Mouse (Mus musculus) embryonic facial prominence, embryonic 15.5 days (tissue): ENCODE measurements around the gene Adamts2. TPM values are rescaled to one million over a fixed set of nuclear protein-coding genes. Genes with fewer than 3 reads are reported as not detected.

ENCODE experiments used
- ATAC-seq: fragments of 200-750 bp; cut with Nextera tagmentation; 2 replicates; pipeline ENCODE4 v1.8.0; 2017; ENCODE audit warnings: low read depth, moderate TSS enrichment; ENCODE audit not compliant: insufficient number of reproducible peaks, low FRiP score, low TSS enrichment
- H3K27ac ChIP-seq: fragments of 300-500 bp; sonication (generic); replicated peaks from 2 replicates; pipeline ENCODE4 v1.5.1; 2015; ENCODE audit warnings: mild to moderate bottlenecking, inconsistent platforms
- H3K27me3 ChIP-seq: fragments of 300-500 bp; sonication (generic); 2 replicates; pipeline ENCODE4 v1.6.1; 2015; ENCODE audit warnings: inconsistent platforms
- H3K36me3 ChIP-seq: fragments of 300-500 bp; sonication (generic); 2 replicates; pipeline ENCODE4 v1.6.1; 2015; ENCODE audit warnings: mild to moderate bottlenecking, inconsistent platforms
- H3K4me1 ChIP-seq: fragments of 300-500 bp; sonication (generic); 2 replicates; pipeline ENCODE4 v1.6.1; 2015; ENCODE audit warnings: inconsistent platforms
- H3K4me2 ChIP-seq: fragments of 300-500 bp; sonication (generic); replicated peaks from 2 replicates; pipeline ENCODE4 v1.6.1; 2015; ENCODE audit warnings: mild to moderate bottlenecking, inconsistent platforms
- H3K4me3 ChIP-seq: fragments of 300-500 bp; sonication (generic); replicated peaks from 2 replicates; pipeline ENCODE4 v1.5.1; 2015; ENCODE audit warnings: mild to moderate bottlenecking, inconsistent platforms
- H3K9ac ChIP-seq: fragments of 300-500 bp; sonication (generic); 2 replicates; pipeline ENCODE4 v1.6.1; 2015; ENCODE audit warnings: inconsistent platforms
- H3K9me3 ChIP-seq: fragments of 300-500 bp; sonication (generic); replicated peaks from 2 replicates; pipeline ENCODE4 v1.6.1; 2016; ENCODE audit warnings: inconsistent platforms
- WGBS: fragments of 180-500 bp; shearing (Covaris S2); methylation state at CpG from one replicate; pipeline ENCODE4 v1.1.7; 2015; 5-methylcytosine and 5-hydroxymethylcytosine counted together
- polyA plus RNA-seq: library from polyadenylated mRNA; unstranded; fragments of >200 nt; fragmentation: Nextera tagmentation; extraction: Ambion mirVana; gene quantifications from 2 replicates; pipeline ENCODE4 v1.2.1, GENCODE M21; 2015

Adamts2 gene
- polyA plus RNA-seq, 1 experiment from 2014 or later = 24.6 TPM

DNA sequence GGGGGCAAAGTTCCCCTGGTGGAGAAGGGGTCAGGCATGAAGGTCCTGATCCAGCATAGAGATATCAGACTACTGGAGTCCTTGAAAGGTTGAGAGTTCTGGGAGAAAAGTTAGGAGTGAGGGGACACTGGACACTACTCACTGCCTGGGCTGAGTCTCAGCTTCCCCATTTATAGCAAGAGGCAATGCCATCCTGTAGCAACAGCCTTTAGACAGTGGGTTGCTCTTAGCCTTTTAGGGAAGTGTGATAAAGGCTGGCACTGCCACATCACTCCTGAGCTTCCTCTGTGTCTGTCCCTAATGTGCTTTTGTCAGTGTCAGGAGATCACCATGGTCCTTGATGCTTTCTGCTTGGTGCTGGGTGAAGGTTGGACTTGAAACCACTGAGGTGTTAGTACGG is 134.7 kb downstream of the Adamts2 start:
- no peak overlapping the region for H3K27ac ChIP-seq
- H3K27me3 ChIP-seq = no peaks in the 10 kb centered on the region
- H3K4me1 ChIP-seq = 0 out of 2 replicates have a peak, but pooled peaks cover 3% of the 10 kb centered on the region
- no peak overlapping the region for H3K4me2 ChIP-seq
- 94% methylated on average over 1 of the region's 1 CpGs for WGBS
- no peak overlapping the region for H3K4me3 ChIP-seq
- ATAC-seq = no peak
- H3K9ac ChIP-seq = no peak overlapping the region
- H3K36me3 ChIP-seq = no peaks in the 10 kb centered on the region
- H3K9me3 ChIP-seq = no peaks in the 10 kb centered on the region

- Histone ChIP-seq H3K36me3 (no peaks in the 10 kb centered on the region), H3K27me3 (no peaks in the 10 kb centered on the region), H3K4me1 (peaks cover 10% of the 10 kb centered on the region), H3K9ac (no peak overlapping the region), H3K9me3 (no peaks in the 10 kb centered on the region), H3K4me2 (no peak overlapping the region), H3K27ac (no peak overlapping the region), H3K4me3 (no peak overlapping the region)
- ATAC-seq = no peak
- 97% methylated on average over 1 of the region's 1 CpGs for WGBS
Observed at GRCm38 (mm10) chr11:50738436-50738835, 136.6 kb downstream of the Adamts2 start.

GRCm38 (mm10) chr11:50739453-50739852 is 137.6 kb downstream of the Adamts2 start:
- Histone ChIP-seq H3K4me3 (no peak overlapping the region), H3K36me3 (no peaks in the 10 kb centered on the region), H3K27ac (no peak overlapping the region), H3K27me3 (no peaks in the 10 kb centered on the region), H3K4me1 (peaks cover 17% of the 10 kb centered on the region), H3K4me2 (no peak overlapping the region), H3K9me3 (no peaks in the 10 kb centered on the region), H3K9ac (no peak overlapping the region)
- 46% methylated on average over 10 of the region's 10 CpGs for WGBS
- ATAC-seq = no peak

DNA sequence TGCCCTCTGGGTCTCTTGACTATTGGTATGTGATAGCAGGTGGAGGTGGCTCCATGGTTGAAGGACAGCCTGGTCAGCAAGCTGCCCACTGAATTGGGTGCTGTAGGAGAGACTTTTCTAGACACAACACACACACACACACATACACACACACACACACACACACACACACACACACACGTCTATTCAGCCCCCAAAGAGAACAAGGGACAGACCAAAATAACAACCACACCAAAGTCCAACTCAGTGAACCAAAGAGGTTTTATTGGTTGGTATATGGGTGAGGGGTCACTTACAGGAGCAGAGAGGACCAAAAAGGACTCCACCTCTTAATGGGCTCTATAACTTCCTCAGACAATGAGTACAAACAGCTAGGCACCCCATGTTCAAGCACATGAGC is 140.3 kb downstream of the Adamts2 start:
- H3K27ac ChIP-seq = no peak overlapping the region
- ATAC-seq = no peak
- H3K27me3 ChIP-seq = no peaks in the 10 kb centered on the region
- H3K4me1 ChIP-seq = peaks cover 38% of the 10 kb centered on the region
- H3K4me2 ChIP-seq = no peak overlapping the region
- H3K9me3 ChIP-seq = no peaks in the 10 kb centered on the region
- 60% methylated on average over 1 of the region's 1 CpGs for WGBS
- no peaks in the 10 kb centered on the region for H3K36me3 ChIP-seq
- H3K9ac ChIP-seq = no peak overlapping the region
- H3K4me3 ChIP-seq = no peak overlapping the region

DNA sequence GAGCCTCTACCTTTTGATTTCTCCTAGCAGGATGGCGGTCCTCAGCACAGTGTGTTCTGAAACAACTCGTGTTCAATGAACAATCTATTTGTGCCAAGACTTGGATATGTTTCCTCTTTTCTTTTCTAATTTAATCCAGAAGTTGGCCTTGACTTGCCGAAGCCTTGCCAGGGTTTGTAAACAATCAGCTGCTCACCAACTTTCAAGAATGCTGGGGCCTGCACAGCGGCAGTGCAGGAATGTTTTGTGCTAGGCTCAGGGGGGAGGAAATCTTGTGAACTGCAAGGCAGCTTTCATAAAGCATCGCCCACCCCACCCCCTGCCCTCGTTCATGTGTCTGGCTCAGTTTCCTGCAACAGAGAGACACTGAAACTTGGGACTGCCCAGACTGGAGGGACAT is 143.1 kb downstream of the Adamts2 start:
- Histone ChIP-seq H3K4me2 (0 out of 2 replicates have a peak overlapping the region, but pooled peaks have one; percentile 19), H3K4me1 (peaks cover 40% of the 10 kb centered on the region), H3K4me3 (no peak overlapping the region), H3K9me3 (no peaks in the 10 kb centered on the region), H3K27me3 (no peaks in the 10 kb centered on the region), H3K36me3 (no peaks in the 10 kb centered on the region), H3K9ac (no peak overlapping the region), H3K27ac (peak overlapping the region; percentile 86)
- peak; percentile 77 for ATAC-seq
- WGBS = 23% methylated on average over 6 of the region's 6 CpGs

GRCm38 (mm10) chr11:50746508-50746907 is 144.6 kb downstream of the Adamts2 start:
- Histone ChIP-seq H3K27me3 (no peaks in the 10 kb centered on the region), H3K4me1 (peaks cover 40% of the 10 kb centered on the region), H3K36me3 (no peaks in the 10 kb centered on the region), H3K4me3 (no peak overlapping the region), H3K9me3 (no peaks in the 10 kb centered on the region), H3K27ac (no peak overlapping the region), H3K9ac (no peak overlapping the region), H3K4me2 (no peak overlapping the region)
- 42% methylated on average over 2 of the region's 2 CpGs for WGBS
- ATAC-seq = 0 out of 2 replicates have a peak, but pooled peaks have one; percentile 48

GRCm38 (mm10) chr11:50750983-50751585 is 149.2 kb downstream of the Adamts2 start:
- H3K36me3 ChIP-seq = no peaks in the 10 kb centered on the region
- H3K9ac ChIP-seq = no peak overlapping the region
- WGBS = 37% methylated on average over 7 of the region's 7 CpGs
- peaks cover 22% of the 10 kb centered on the region for H3K4me1 ChIP-seq
- H3K4me2 ChIP-seq = no peak overlapping the region
- H3K27ac ChIP-seq = no peak overlapping the region
- no peaks in the 10 kb centered on the region for H3K27me3 ChIP-seq
- no peak for ATAC-seq
- H3K9me3 ChIP-seq = no peaks in the 10 kb centered on the region
- H3K4me3 ChIP-seq = no peak overlapping the region

DNA sequence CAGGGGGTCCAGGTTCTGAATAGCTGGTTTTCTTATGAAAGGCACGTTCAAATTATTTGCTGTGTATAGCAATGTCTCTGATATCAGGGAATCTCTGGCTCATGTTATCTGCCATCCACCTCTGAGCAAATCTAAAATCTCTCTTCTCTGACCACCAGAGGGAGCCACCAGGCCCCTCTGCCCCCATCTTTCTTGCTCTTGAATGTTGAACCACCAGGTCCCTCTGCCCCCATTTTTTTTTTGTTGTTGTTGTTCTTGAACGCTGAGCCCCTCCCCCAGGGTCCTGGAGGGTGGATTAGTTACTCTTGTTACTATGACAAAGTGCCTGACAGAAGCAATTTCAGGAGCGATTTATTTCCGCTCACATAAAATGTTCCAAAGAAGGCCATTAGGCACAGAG is 155.9 kb downstream of the Adamts2 start:
- Histone ChIP-seq H3K27ac (no peak overlapping the region), H3K27me3 (no peaks in the 10 kb centered on the region)
- 49% methylated on average over 4 of the region's 4 CpGs for WGBS

DNA sequence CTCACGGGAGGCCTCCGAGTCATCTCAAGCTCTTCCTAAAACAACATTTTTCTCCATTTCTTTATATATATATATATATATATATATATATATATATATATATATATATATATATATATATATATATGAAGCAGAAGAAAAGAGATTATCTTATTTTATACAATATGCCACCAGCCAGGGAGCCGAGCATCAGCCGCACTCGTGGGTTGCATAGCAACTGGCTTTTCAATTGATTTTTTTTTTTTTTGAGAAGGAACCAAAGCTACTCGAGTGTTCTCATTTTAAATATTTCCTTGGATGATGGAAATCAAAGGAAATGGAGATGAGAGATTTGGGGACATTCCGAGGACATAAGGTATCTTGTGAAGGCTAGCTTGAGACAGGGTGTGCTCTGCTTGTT is 164.6 kb downstream of the Adamts2 start:
- ATAC-seq = no peak
- no peak overlapping the region for H3K4me3 ChIP-seq
- no peak overlapping the region for H3K4me2 ChIP-seq
- WGBS = 78% methylated on average over 7 of the region's 7 CpGs
- H3K4me1 ChIP-seq = peaks cover 4% of the 10 kb centered on the region; the same call in 1 of the 2 replicates
- peaks cover 7% of the 10 kb centered on the region; the same call in 1 of the 2 replicates for H3K27me3 ChIP-seq
- no peaks in the 10 kb centered on the region for H3K9me3 ChIP-seq
- H3K27ac ChIP-seq = no peak overlapping the region
- H3K36me3 ChIP-seq = no peaks in the 10 kb centered on the region
- H3K9ac ChIP-seq = no peak overlapping the region

More for the DNA sequence above, 155.9 kb downstream of the Adamts2 start:
- Histone ChIP-seq H3K36me3 (no peaks in the 10 kb centered on the region), H3K4me3 (no peak overlapping the region), H3K9me3 (no peaks in the 10 kb centered on the region), H3K9ac (no peak overlapping the region), H3K4me2 (no peak overlapping the region), H3K4me1 (peaks cover 9% of the 10 kb centered on the region)
- ATAC-seq = no peak

GRCm38 (mm10) chr11:50767039-50767438 is 165.2 kb downstream of the Adamts2 start:
- H3K4me2 ChIP-seq = no peak overlapping the region
- H3K4me1 ChIP-seq = peaks cover 4% of the 10 kb centered on the region; the same call in 1 of the 2 replicates
- peaks cover 7% of the 10 kb centered on the region; the same call in 1 of the 2 replicates for H3K27me3 ChIP-seq
- ATAC-seq = no peak
- no peak overlapping the region for H3K9ac ChIP-seq
- no peaks in the 10 kb centered on the region for H3K9me3 ChIP-seq
- no peak overlapping the region for H3K4me3 ChIP-seq
- WGBS = 23% methylated on average over 4 of the region's 4 CpGs
- no peak overlapping the region for H3K27ac ChIP-seq
- H3K36me3 ChIP-seq = no peaks in the 10 kb centered on the region

GRCm38 (mm10) chr11:50768995-50769749 is 167.3 kb downstream of the Adamts2 start:
- ATAC-seq = peak; percentile 64
- WGBS = 11% methylated on average over 14 of the region's 14 CpGs
- no peaks in the 10 kb centered on the region for H3K9me3 ChIP-seq
- H3K9ac ChIP-seq = no peak overlapping the region
- 0 out of 2 replicates have a peak overlapping the region, but pooled peaks have one; percentile 2 for H3K27ac ChIP-seq
- peaks cover 7% of the 10 kb centered on the region; the same call in 1 of the 2 replicates for H3K27me3 ChIP-seq
- peak overlapping the region; percentile 19; the same call in 1 of the 2 replicates for H3K4me3 ChIP-seq
- peak overlapping the region; percentile 42 for H3K4me2 ChIP-seq
- 0 out of 2 replicates have a peak, but pooled peaks cover 9% of the 10 kb centered on the region for H3K36me3 ChIP-seq
- peaks cover 4% of the 10 kb centered on the region; the same call in 1 of the 2 replicates for H3K4me1 ChIP-seq
